Mouse (Mus musculus) kidney, embryonic 14.5 days (tissue): Measurements from ENCODE around the gene Usp20. TPM values are rescaled to one million over a fixed set of nuclear protein-coding genes. Genes with fewer than 3 reads are reported as not detected.

ENCODE experiments used
- ATAC-seq: fragments of 200-750 bp; cut with Nextera tagmentation; 2 replicates; pipeline ENCODE4 v1.8.0; 2017; ENCODE audit warnings: moderate number of reproducible peaks, mild to moderate bottlenecking, moderate TSS enrichment, moderate library complexity; ENCODE audit not compliant: low FRiP score, low TSS enrichment
- H3K27ac ChIP-seq: fragments of 300-500 bp; sonication (generic); 2 replicates; pipeline ENCODE4 v1.5.1; 2014; ENCODE audit warnings: low read depth, mild to moderate bottlenecking, low read length, moderate library complexity, mixed read lengths
- H3K27me3 ChIP-seq: fragments of 300-500 bp; sonication (generic); 2 replicates; pipeline ENCODE4 v1.6.1; 2014; ENCODE audit warnings: mild to moderate bottlenecking, low read length; ENCODE audit not compliant: control insufficient read depth, insufficient read depth
- H3K36me3 ChIP-seq: fragments of 300-500 bp; sonication (generic); 2 replicates; pipeline ENCODE4 v1.6.1; 2014; ENCODE audit warnings: low read length, mixed read lengths; ENCODE audit not compliant: control insufficient read depth, insufficient read depth
- H3K4me1 ChIP-seq: fragments of 300-500 bp; sonication (generic); 2 replicates; pipeline ENCODE4 v1.6.1; 2014; ENCODE audit warnings: low read length, mixed read lengths; ENCODE audit not compliant: control insufficient read depth, insufficient read depth
- H3K4me2 ChIP-seq: fragments of 300-500 bp; sonication (generic); replicated peaks from 2 replicates; pipeline ENCODE4 v1.6.1; 2014; ENCODE audit warnings: low read depth, mild to moderate bottlenecking, low read length
- H3K4me3 ChIP-seq: fragments of 300-500 bp; sonication (generic); 2 replicates; pipeline ENCODE4 v1.5.1; 2014; ENCODE audit warnings: mild to moderate bottlenecking, low read length
- H3K9ac ChIP-seq: fragments of 300-500 bp; sonication (generic); 2 replicates; pipeline ENCODE4 v1.6.1; 2014; ENCODE audit warnings: low read depth, mild to moderate bottlenecking, low read length, moderate library complexity
- H3K9me3 ChIP-seq: fragments of 300-500 bp; sonication (generic); 2 replicates; pipeline ENCODE4 v1.6.1; 2016; ENCODE audit warnings: low read length; ENCODE audit not compliant: control insufficient read depth
- WGBS: fragments of 180-500 bp; shearing (Covaris S2); extraction: QIAGEN DNeasy Blood & Tissue Kit; methylation state at CpG from one replicate; pipeline ENCODE4 v1.1.7; 2014; 5-methylcytosine and 5-hydroxymethylcytosine counted together
- polyA plus RNA-seq: library from polyadenylated mRNA; unstranded; fragments of >200 nt; fragmentation: Nextera tagmentation; extraction: Ambion mirVana; gene quantifications from 2 replicates; pipeline ENCODE4 v1.2.1, GENCODE M21; 2014

Usp20 gene
- polyA plus RNA-seq, 1 experiment from 2014 or later: 12.5 TPM

- no peak for ATAC-seq
- WGBS: 100% methylated on average over 1 of the region's 1 CpGs
- no peak overlapping the region for H3K9ac ChIP-seq
- no peak overlapping the region for H3K4me2 ChIP-seq
- H3K27me3 ChIP-seq: no peaks in the 10 kb centered on the region
- no peak overlapping the region for H3K27ac ChIP-seq
- H3K36me3 ChIP-seq: peaks cover 9% of the 10 kb centered on the region; the same call in 1 of the 2 replicates
- H3K4me3 ChIP-seq: no peak overlapping the region
- no peaks in the 10 kb centered on the region for H3K4me1 ChIP-seq
- H3K9me3 ChIP-seq: no peaks in the 10 kb centered on the region
Measured at GRCm38 (mm10) chr2:31043856-31044255, 61.8 kb downstream of the Usp20 start.

GRCm38 (mm10) chr2:31048037-31048436 lies 66.0 kb downstream of the Usp20 start:
- no peak for ATAC-seq
- no peak overlapping the region for H3K4me3 ChIP-seq
- H3K9me3 ChIP-seq: no peaks in the 10 kb centered on the region
- H3K9ac ChIP-seq: no peak overlapping the region
- H3K36me3 ChIP-seq: peaks cover 16% of the 10 kb centered on the region
- H3K4me1 ChIP-seq: no peaks in the 10 kb centered on the region
- 94% methylated on average over 6 of the region's 6 CpGs for WGBS
- no peak overlapping the region for H3K4me2 ChIP-seq
- H3K27ac ChIP-seq: no peak overlapping the region
- no peaks in the 10 kb centered on the region for H3K27me3 ChIP-seq

DNA sequence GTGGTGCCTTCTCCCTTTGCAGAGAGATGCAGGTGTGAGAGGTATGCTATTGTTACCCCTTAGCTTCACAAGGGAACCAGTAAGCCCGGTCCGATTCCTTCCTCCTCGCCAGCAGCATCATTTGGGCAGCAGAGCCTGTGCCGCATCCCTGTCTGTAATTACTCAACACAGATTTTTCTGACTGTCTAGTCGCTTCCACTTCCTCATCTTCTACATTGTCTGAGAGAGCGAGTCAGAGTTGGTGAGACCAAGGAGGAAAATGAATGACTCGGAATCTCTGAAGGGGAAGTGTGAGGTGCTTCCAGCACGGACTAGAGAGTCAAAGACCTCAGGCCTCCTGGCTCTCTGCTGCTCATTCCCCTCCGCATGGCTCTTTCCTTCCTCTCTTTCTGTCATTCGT lies 70.4 kb downstream of the Usp20 start:
- Histone ChIP-seq H3K36me3 (peaks cover 49% of the 10 kb centered on the region), H3K9me3 (0 out of 2 replicates have a peak, but pooled peaks cover 5% of the 10 kb centered on the region), H3K27me3 (no peaks in the 10 kb centered on the region), H3K4me1 (no peaks in the 10 kb centered on the region), H3K27ac (no peak overlapping the region), H3K4me2 (no peak overlapping the region), H3K4me3 (no peak overlapping the region), H3K9ac (no peak overlapping the region)
- ATAC-seq: no peak
- WGBS: 94% methylated on average over 10 of the region's 10 CpGs

DNA sequence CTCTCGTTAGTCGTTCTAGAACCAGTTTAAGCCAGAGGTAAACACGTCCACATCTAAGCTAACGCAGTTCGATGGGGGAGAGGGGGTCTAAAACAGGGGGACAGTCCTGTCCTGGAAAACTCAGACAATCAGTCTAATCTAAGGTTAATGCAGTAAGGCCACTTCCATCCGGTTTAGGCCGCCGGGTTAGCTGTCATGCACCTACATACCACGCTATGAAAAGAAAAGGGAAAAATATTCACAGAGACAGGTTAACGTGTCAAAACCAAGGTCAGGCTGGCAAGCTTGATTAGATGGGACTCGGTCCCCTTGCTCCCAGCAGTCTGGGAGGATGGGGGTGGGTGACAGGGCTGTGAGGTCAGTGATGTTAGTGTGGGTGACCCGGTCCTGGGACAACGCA lies 71.3 kb downstream of the Usp20 start:
- H3K9ac ChIP-seq: no peak overlapping the region
- 0 out of 2 replicates have a peak, but pooled peaks cover 5% of the 10 kb centered on the region for H3K9me3 ChIP-seq
- H3K4me1 ChIP-seq: no peaks in the 10 kb centered on the region
- peaks cover 58% of the 10 kb centered on the region for H3K36me3 ChIP-seq
- H3K4me2 ChIP-seq: no peak overlapping the region
- no peak overlapping the region for H3K27ac ChIP-seq
- no peak overlapping the region for H3K4me3 ChIP-seq
- 92% methylated on average over 13 of the region's 13 CpGs for WGBS
- no peak for ATAC-seq
- no peaks in the 10 kb centered on the region for H3K27me3 ChIP-seq

GRCm38 (mm10) chr2:31053851-31054340 lies 71.8 kb downstream of the Usp20 start:
- Histone ChIP-seq H3K4me1 (no peaks in the 10 kb centered on the region), H3K4me2 (no peak overlapping the region), H3K27me3 (no peaks in the 10 kb centered on the region), H3K4me3 (no peak overlapping the region), H3K9me3 (0 out of 2 replicates have a peak, but pooled peaks cover 5% of the 10 kb centered on the region), H3K36me3 (peaks cover 58% of the 10 kb centered on the region), H3K9ac (no peak overlapping the region), H3K27ac (no peak overlapping the region)
- ATAC-seq: no peak
- WGBS: 92% methylated on average over 11 of the region's 11 CpGs

GRCm38 (mm10) chr2:31056070-31056469 lies 74.0 kb downstream of the Usp20 start:
- Histone ChIP-seq H3K27me3 (no peaks in the 10 kb centered on the region), H3K4me2 (no peak overlapping the region), H3K4me3 (no peak overlapping the region), H3K9me3 (0 out of 2 replicates have a peak, but pooled peaks cover 5% of the 10 kb centered on the region), H3K4me1 (no peaks in the 10 kb centered on the region), H3K9ac (no peak overlapping the region), H3K36me3 (peaks cover 58% of the 10 kb centered on the region), H3K27ac (no peak overlapping the region)
- no peak for ATAC-seq
- 93% methylated on average over 3 of the region's 3 CpGs for WGBS

DNA sequence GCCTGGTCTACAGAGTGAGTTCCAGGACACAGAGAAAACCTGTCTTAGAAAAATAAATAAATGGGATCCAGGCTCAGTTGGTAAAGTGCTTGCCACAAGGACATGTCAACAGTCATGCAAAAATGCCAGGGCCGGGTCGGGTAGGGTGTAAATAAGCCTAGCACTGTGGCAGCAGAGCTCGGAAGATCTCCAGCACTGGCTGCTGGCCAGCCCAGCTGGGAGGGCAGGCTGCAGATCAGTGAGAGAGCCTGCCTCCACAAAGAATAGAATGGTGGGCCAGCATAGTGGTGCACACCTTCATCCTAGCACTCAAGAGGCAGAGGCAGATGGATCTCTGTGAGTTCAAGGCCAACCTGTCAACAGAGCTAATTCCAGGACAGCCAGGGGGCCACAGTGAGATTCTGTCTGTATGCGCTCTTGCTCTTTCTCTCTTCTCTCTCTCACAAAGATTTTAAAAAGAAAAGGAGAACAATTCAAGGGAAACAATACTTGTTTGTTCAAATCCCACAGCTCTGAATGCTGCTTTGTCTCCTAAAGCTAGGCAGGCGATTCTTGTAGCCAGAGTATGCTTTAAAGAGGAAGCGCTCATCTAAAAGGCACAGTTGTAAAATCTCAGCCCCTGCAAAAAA lies 75.6 kb downstream of the Usp20 start:
- 86% methylated on average over 6 of the region's 6 CpGs for WGBS
- no peak for ATAC-seq
- no peak overlapping the region for H3K4me2 ChIP-seq
- H3K27ac ChIP-seq: no peak overlapping the region
- H3K36me3 ChIP-seq: peaks cover 47% of the 10 kb centered on the region
- H3K9ac ChIP-seq: no peak overlapping the region
- H3K27me3 ChIP-seq: no peaks in the 10 kb centered on the region
- H3K9me3 ChIP-seq: 0 out of 2 replicates have a peak, but pooled peaks cover 5% of the 10 kb centered on the region
- H3K4me1 ChIP-seq: no peaks in the 10 kb centered on the region
- H3K4me3 ChIP-seq: no peak overlapping the region

- H3K9ac ChIP-seq: no peak overlapping the region
- ATAC-seq: no peak
- H3K27me3 ChIP-seq: no peaks in the 10 kb centered on the region
- H3K4me1 ChIP-seq: no peaks in the 10 kb centered on the region
- WGBS: 84% methylated on average over 4 of the region's 4 CpGs
- 0 out of 2 replicates have a peak, but pooled peaks cover 5% of the 10 kb centered on the region for H3K9me3 ChIP-seq
- H3K27ac ChIP-seq: no peak overlapping the region
- H3K4me2 ChIP-seq: no peak overlapping the region
- peaks cover 42% of the 10 kb centered on the region for H3K36me3 ChIP-seq
- no peak overlapping the region for H3K4me3 ChIP-seq
Measured at GRCm38 (mm10) chr2:31058443-31058842, 76.4 kb downstream of the Usp20 start.

GRCm38 (mm10) chr2:31060271-31060670 lies 78.2 kb downstream of the Usp20 start:
- no peak overlapping the region for H3K4me3 ChIP-seq

More at GRCm38 (mm10) chr2:31060271-31060670, 78.2 kb downstream of the Usp20 start:
- Histone ChIP-seq H3K9ac (no peak overlapping the region), H3K9me3 (0 out of 2 replicates have a peak, but pooled peaks cover 5% of the 10 kb centered on the region), H3K27me3 (no peaks in the 10 kb centered on the region), H3K4me2 (no peak overlapping the region), H3K27ac (no peak overlapping the region), H3K4me1 (no peaks in the 10 kb centered on the region), H3K36me3 (peaks cover 28% of the 10 kb centered on the region)
- 96% methylated on average over 1 of the region's 1 CpGs for WGBS
- no peak for ATAC-seq
